Mouse (Mus musculus): Measurements from ENCODE around the gene Nomo1. TPM values are rescaled to one million over a fixed set of nuclear protein-coding genes. Genes with fewer than 3 reads are reported as not detected.

The Nomo1 gene
- polyA plus RNA-seq, 1 experiment from 2014 or later = 36.4 TPM

GRCm38 (mm10) chr7:46049981-46050380 is 16.5 kb downstream of the Nomo1 start:
- WGBS = 80% methylated on average over 7 of the region's 7 CpGs

DNA sequence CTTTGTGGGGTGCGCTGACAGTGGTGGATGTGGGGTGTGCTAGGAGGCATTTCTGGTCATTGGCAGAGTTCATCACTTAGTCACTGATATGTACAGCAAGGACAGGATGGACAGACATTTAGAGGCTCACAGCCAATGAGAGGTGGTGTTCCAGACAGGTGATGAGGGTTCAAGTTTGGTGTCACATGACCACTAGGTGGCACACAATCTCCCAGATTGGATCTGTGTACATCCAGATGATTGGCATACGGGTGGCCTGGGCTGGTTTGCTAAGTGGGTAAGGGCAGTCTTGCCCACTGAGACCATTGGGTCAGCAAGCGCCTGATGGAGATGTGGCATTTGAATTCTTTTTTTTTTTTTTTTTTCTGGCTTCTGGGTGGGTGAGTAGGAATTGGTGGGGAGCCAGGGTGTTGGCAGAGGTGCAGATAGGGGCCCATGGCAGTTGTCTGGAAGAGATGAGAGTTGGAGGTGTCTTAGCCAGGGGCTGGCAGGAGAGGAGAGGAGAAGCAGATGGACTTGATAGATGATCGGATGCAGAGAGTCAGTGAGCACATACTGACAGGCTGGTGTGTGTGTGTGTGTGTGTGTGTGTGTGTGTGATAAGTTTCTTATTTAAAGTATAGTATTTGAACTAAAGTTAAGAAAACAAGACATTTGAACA is 18.8 kb downstream of the Nomo1 start:
- no peak overlapping the region for H3K4me2 ChIP-seq (replicated peaks)
- H3K9me3 ChIP-seq = no peaks in the 10 kb centered on the region
- H3K27me3 ChIP-seq (replicated peaks) = no peaks in the 10 kb centered on the region
- ATAC-seq (ENCODE audit: low FRiP score, low read depth) = no peak
- H3K27ac ChIP-seq = no peak overlapping the region
- H3K9ac ChIP-seq = no peak overlapping the region
- H3K36me3 ChIP-seq = peaks cover 77% of the 10 kb centered on the region
- 94% methylated on average over 4 of the region's 4 CpGs for WGBS
- H3K4me3 ChIP-seq = no peak overlapping the region
- H3K4me1 ChIP-seq = no peaks in the 10 kb centered on the region

More at GRCm38 (mm10) chr7:46049981-46050380, 16.5 kb downstream of the Nomo1 start:
- no peaks in the 10 kb centered on the region for H3K4me1 ChIP-seq
- no peak overlapping the region for H3K4me2 ChIP-seq (replicated peaks)
- H3K36me3 ChIP-seq = peaks cover 76% of the 10 kb centered on the region
- H3K9me3 ChIP-seq = no peaks in the 10 kb centered on the region
- no peaks in the 10 kb centered on the region for H3K27me3 ChIP-seq (replicated peaks)
- H3K27ac ChIP-seq = no peak overlapping the region
- ATAC-seq (ENCODE audit: low FRiP score, low read depth) = no peak
- no peak overlapping the region for H3K9ac ChIP-seq
- H3K4me3 ChIP-seq = no peak overlapping the region

GRCm38 (mm10) chr7:46053566-46053965 is 20.1 kb downstream of the Nomo1 start:
- H3K36me3 ChIP-seq = peaks cover 78% of the 10 kb centered on the region
- H3K27me3 ChIP-seq (replicated peaks) = no peaks in the 10 kb centered on the region
- WGBS = 91% methylated on average over 3 of the region's 3 CpGs
- no peak overlapping the region for H3K9ac ChIP-seq
- no peak overlapping the region for H3K4me3 ChIP-seq
- no peaks in the 10 kb centered on the region for H3K9me3 ChIP-seq
- no peaks in the 10 kb centered on the region for H3K4me1 ChIP-seq
- ATAC-seq (ENCODE audit: low FRiP score, low read depth) = no peak
- H3K27ac ChIP-seq = no peak overlapping the region
- H3K4me2 ChIP-seq (replicated peaks) = no peak overlapping the region

GRCm38 (mm10) chr7:46058882-46059281 is 25.4 kb downstream of the Nomo1 start:
- WGBS = 93% methylated on average over 11 of the region's 11 CpGs
- ATAC-seq (ENCODE audit: low FRiP score, low read depth) = no peak
- Histone ChIP-seq H3K9ac (no peak overlapping the region), H3K9me3 (no peaks in the 10 kb centered on the region), H3K27me3 (replicated peaks) (no peaks in the 10 kb centered on the region), H3K4me1 (no peaks in the 10 kb centered on the region), H3K4me2 (replicated peaks) (no peak overlapping the region), H3K4me3 (no peak overlapping the region), H3K36me3 (peaks cover 90% of the 10 kb centered on the region), H3K27ac (no peak overlapping the region)

GRCm38 (mm10) chr7:46060688-46061087 is 27.2 kb downstream of the Nomo1 start:
- Histone ChIP-seq H3K4me1 (no peaks in the 10 kb centered on the region), H3K4me2 (replicated peaks) (no peak overlapping the region), H3K9me3 (no peaks in the 10 kb centered on the region), H3K9ac (no peak overlapping the region), H3K27ac (no peak overlapping the region), H3K36me3 (peaks cover 88% of the 10 kb centered on the region), H3K27me3 (replicated peaks) (no peaks in the 10 kb centered on the region), H3K4me3 (no peak overlapping the region)
- ATAC-seq (ENCODE audit: low FRiP score, low read depth) = no peak
- WGBS = 94% methylated on average over 8 of the region's 8 CpGs

GRCm38 (mm10) chr7:46061614-46062013 is 28.1 kb downstream of the Nomo1 start:
- Histone ChIP-seq H3K27ac (no peak overlapping the region), H3K4me2 (replicated peaks) (no peak overlapping the region), H3K9ac (no peak overlapping the region), H3K27me3 (replicated peaks) (no peaks in the 10 kb centered on the region), H3K9me3 (no peaks in the 10 kb centered on the region), H3K4me3 (no peak overlapping the region), H3K4me1 (no peaks in the 10 kb centered on the region), H3K36me3 (peaks cover 88% of the 10 kb centered on the region)
- 96% methylated on average over 16 of the region's 16 CpGs for WGBS
- ATAC-seq (ENCODE audit: low FRiP score, low read depth) = no peak

DNA sequence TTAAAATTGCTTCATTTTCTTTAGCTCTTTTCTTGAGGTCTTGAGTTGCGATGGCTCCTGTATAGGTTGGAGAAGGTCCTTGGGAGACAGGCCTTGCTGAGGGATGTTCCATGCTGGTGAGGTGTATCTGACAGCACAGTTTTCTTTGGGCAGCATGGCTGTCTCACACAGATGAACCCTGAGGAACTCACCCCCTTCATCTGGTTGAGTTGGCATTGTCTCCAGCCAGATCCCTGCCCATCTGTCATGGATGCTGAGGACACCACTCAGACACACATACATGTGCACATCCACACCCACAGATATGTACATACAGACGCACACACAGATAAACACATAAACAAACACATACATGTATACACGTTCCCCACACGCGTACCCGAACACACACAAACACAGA is 29.8 kb downstream of the Nomo1 start:
- Histone ChIP-seq H3K4me3 (no peak overlapping the region), H3K27me3 (replicated peaks) (no peaks in the 10 kb centered on the region), H3K36me3 (peaks cover 88% of the 10 kb centered on the region), H3K4me1 (no peaks in the 10 kb centered on the region), H3K27ac (no peak overlapping the region), H3K9me3 (no peaks in the 10 kb centered on the region), H3K4me2 (replicated peaks) (no peak overlapping the region), H3K9ac (no peak overlapping the region)
- 94% methylated on average over 6 of the region's 6 CpGs for WGBS
- ATAC-seq (ENCODE audit: low FRiP score, low read depth) = no peak

GRCm38 (mm10) chr7:46068831-46069230 is 35.3 kb downstream of the Nomo1 start:
- Histone ChIP-seq H3K4me1 (no peaks in the 10 kb centered on the region), H3K4me2 (replicated peaks) (no peak overlapping the region), H3K27me3 (replicated peaks) (no peaks in the 10 kb centered on the region), H3K9me3 (no peaks in the 10 kb centered on the region), H3K4me3 (no peak overlapping the region), H3K9ac (no peak overlapping the region), H3K27ac (no peak overlapping the region), H3K36me3 (peaks cover 91% of the 10 kb centered on the region)
- no peak for ATAC-seq (ENCODE audit: low FRiP score, low read depth)
- WGBS = 94% methylated on average over 8 of the region's 8 CpGs

GRCm38 (mm10) chr7:46076844-46077243 is 43.3 kb downstream of the Nomo1 start:
- H3K27me3 ChIP-seq (replicated peaks) = no peaks in the 10 kb centered on the region
- H3K4me1 ChIP-seq = no peaks in the 10 kb centered on the region
- no peaks in the 10 kb centered on the region for H3K9me3 ChIP-seq
- no peak overlapping the region for H3K4me3 ChIP-seq
- H3K4me2 ChIP-seq (replicated peaks) = no peak overlapping the region
- H3K9ac ChIP-seq = no peak overlapping the region
- H3K27ac ChIP-seq = no peak overlapping the region
- 91% methylated on average over 7 of the region's 7 CpGs for WGBS
- no peak for ATAC-seq (ENCODE audit: low FRiP score, low read depth)
- peaks cover 88% of the 10 kb centered on the region for H3K36me3 ChIP-seq

DNA sequence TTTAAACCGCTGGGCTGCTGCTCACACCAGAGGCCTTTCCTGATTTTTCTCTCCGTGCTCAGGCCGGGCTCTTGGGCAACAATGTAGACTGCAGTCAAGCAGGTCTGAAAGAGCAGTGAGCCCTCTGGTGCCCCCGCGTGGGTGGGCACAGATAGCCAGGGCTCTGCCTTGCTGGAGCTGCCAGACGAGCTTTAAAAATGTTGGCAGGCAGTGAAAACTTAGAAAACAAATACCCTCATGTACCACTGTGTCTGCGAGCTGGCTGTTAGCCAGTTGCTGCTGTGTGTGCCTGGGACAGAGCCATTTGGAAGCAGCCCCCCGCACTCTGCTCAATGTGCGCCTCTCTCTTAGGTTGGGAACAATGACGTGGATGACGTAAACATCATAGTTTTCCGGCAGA is 44.2 kb downstream of the Nomo1 start:
- Histone ChIP-seq H3K9me3 (no peaks in the 10 kb centered on the region), H3K36me3 (peaks cover 91% of the 10 kb centered on the region), H3K4me1 (no peaks in the 10 kb centered on the region), H3K9ac (no peak overlapping the region), H3K4me2 (replicated peaks) (no peak overlapping the region), H3K27ac (no peak overlapping the region), H3K4me3 (no peak overlapping the region), H3K27me3 (replicated peaks) (no peaks in the 10 kb centered on the region)
- ATAC-seq (ENCODE audit: low FRiP score, low read depth) = no peak
- 93% methylated on average over 12 of the region's 12 CpGs for WGBS

DNA sequence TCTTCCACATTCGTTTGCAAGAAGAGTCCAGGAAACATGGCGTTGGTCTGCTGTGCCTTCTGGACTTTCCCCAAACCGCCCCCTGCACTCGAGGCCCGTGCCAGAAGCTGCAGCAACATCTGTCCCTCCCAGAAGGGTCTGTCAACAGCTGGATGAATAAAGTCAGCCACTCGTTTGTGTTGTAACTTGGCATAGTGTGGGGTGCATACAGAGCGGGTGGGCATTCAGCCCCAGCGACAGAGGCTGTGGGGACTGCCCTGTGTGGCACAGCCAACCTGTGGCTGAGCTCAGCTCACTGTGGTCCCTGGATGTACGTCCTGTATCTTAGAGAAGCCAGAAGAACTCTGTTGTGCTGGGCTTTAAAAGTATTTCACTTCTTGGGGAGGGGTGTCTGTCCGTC is 50.5 kb downstream of the Nomo1 start:
- Histone ChIP-seq H3K4me3 (no peak overlapping the region), H3K4me2 (replicated peaks) (no peak overlapping the region), H3K9ac (no peak overlapping the region), H3K27me3 (replicated peaks) (no peaks in the 10 kb centered on the region), H3K27ac (no peak overlapping the region), H3K4me1 (no peaks in the 10 kb centered on the region), H3K9me3 (0 out of 2 replicates have a peak, but pooled peaks cover 4% of the 10 kb centered on the region), H3K36me3 (peaks cover 63% of the 10 kb centered on the region)
- WGBS = 93% methylated on average over 10 of the region's 10 CpGs
- ATAC-seq (ENCODE audit: low FRiP score, low read depth) = no peak

DNA sequence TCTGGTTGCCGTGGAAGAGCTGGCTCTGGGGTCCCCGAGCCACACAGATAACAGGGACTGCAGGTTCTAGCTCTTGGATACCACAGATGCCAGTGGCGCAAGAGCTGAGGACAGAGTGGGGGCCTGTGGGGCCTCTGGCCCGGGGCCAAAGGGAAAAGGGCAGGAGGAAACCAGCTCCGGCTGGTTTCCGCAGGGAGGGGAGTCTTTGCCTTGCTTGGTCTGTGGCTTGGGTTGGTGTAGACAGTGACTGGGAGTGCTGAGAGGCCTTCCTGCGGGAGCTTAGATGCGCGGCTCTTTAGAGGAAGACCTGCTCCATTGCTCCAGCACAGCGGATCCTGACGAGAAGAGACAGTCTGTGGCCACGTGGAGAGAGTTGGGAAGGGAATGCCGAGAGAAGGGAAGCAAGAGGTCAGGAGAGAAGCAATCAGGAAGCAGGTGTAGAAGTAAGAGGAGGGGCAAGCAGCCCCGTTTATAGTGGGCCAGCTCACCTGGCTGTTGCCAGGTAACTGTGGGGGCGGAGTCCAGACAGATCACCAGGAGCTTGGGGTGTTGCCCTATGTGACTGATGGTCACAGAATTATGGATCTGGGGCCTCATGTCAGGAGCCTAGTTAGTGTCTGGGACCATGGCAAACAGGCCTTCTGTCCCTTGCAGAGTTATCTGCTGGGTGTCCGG is 51.5 kb downstream of the Nomo1 start:
- Histone ChIP-seq H3K4me3 (no peak overlapping the region), H3K27me3 (replicated peaks) (no peaks in the 10 kb centered on the region), H3K9ac (no peak overlapping the region), H3K36me3 (peaks cover 54% of the 10 kb centered on the region), H3K27ac (no peak overlapping the region), H3K4me2 (replicated peaks) (no peak overlapping the region), H3K9me3 (0 out of 2 replicates have a peak, but pooled peaks cover 7% of the 10 kb centered on the region), H3K4me1 (no peaks in the 10 kb centered on the region)
- no peak for ATAC-seq (ENCODE audit: low FRiP score, low read depth)
- WGBS = 80% methylated on average over 16 of the region's 16 CpGs

DNA sequence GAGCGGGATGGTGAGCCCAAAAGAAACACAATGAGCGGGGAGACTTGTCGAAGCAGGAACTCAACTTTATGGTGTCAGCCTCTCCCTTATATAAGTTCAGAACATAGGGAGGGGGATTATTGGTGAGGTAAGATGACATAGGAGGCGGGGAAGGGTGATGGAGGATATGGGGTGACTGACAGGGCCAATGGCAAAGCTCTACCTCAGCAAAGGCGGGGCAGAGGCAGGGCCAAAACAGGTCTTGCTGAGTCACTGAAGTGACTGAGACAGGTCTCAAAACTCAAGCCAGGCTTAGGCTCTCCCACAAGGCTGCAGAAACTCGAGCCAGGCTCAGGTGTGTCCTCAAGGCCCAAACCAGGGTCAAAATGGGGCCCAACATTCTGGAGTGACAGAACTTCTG is 52.9 kb downstream of the Nomo1 start:
- ATAC-seq (ENCODE audit: low FRiP score, low read depth) = no peak
- H3K27me3 ChIP-seq (replicated peaks) = no peaks in the 10 kb centered on the region
- no peak overlapping the region for H3K4me3 ChIP-seq
- H3K4me1 ChIP-seq = no peaks in the 10 kb centered on the region
- no peak overlapping the region for H3K9ac ChIP-seq
- H3K4me2 ChIP-seq (replicated peaks) = no peak overlapping the region
- H3K9me3 ChIP-seq = 0 out of 2 replicates have a peak, but pooled peaks cover 7% of the 10 kb centered on the region
- WGBS = 86% methylated on average over 6 of the region's 6 CpGs
- peaks cover 40% of the 10 kb centered on the region for H3K36me3 ChIP-seq
- H3K27ac ChIP-seq = no peak overlapping the region

Measured in neural tube, embryonic 12.5 days (tissue).